ENCODE assay signal across 8 mouse cellular contexts in the genomic region with DNA sequence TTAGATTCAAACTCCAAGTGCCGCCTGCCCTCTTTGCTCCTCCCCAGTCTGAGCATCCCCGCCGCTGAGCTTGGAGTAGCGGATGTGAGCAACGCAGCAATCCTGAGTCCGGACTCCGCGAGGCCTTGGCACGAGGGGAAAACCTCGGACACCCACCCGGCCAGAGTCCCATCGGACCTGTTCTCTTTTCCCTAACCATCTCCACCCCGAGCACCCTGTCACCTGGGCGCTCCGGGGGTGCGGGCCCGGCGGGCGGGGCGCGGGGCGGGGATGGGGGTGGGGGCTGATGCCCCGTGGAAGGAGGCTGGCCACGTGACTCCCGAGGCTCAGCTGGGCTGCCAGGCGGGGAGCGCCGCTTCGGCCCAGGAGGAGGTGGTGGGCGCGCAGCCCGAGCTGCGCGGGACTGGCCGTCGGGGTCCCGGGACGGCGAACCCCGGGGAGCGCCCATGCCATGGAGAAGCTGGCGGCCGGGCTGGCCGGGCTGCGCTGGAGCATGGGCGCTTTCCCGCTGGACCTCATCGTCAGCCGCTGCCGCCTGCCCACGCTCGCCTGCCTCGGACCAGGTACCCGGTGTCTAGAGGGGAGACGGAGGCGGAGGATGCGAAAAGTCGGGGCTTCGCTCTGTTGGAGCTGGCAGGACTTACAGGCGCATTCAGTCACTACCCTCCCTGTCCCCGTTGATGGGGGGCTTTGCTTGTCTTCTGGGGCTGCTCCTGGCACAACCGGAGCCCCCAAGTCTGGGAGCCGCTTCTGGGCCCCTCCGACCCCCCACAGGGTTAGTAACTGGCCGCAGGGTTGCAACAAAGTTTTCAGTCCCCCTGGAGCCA. TPM values are rescaled to one million over a fixed set of nuclear protein-coding genes. Genes with fewer than 3 reads are reported as not detected.
DNase-seq lines count a peak whose midpoint lies in the region; ATAC-seq and TF ChIP-seq lines count a peak whose summit lies in the region.

Garem2 (plus strand) TSS at position 321 of the 827 bp plus-strand sequence.

- no peaks in the 10 kb centered on the region for H3K36me3 ChIP-seq in kidney, embryonic 15.5 days
- no peaks in the 10 kb centered on the region for H3K36me3 ChIP-seq in midbrain, embryonic 10.5 days

- peak within 1 kb of the TSS; percentile 50 for H3K4me3 ChIP-seq in kidney, embryonic 15.5 days (replicated peaks)
- peak within 1 kb of the TSS; percentile 58 for H3K4me3 ChIP-seq in embryonic fibroblast, embryonic 13.5 days (ENCODE audit: insufficient read depth, low read length)
- peak within 1 kb of the TSS; percentile 71 for H3K4me3 ChIP-seq in midbrain, embryonic 10.5 days

- WGBS in kidney, embryonic 15.5 days, result 1% methylated on average over 65 of the region's 65 CpGs
- under 1% methylated on average over 65 of the region's 65 CpGs for WGBS in midbrain, embryonic 10.5 days

- H3K9ac ChIP-seq in kidney, embryonic 15.5 days, result peak within 1 kb of the TSS; percentile 35

- peak; percentile 23; the same call in 1 of the 2 replicates for ATAC-seq in kidney, embryonic 15.5 days (replicated peaks; ENCODE audit: low FRiP score)

- no peak for DNase-seq in kidney, postnatal 25 days
- DNase-seq in MN1 (ENCODE audit: low spot score), result peak; percentile 70
- DNase-seq in layer of hippocampus, postnatal 10 days (ENCODE audit: low spot score in 2 of 2), result peak; percentile 43 to 63
- DNase-seq in midbrain, embryonic 10.5 days (ENCODE audit: low spot score), result peak; percentile 70
- DNase-seq in spleen, postnatal 36 days (ENCODE audit: low spot score in 2 of 2), result no peak
- DNase-seq in T-cell, adult 2 months (ENCODE audit: low spot score), result no peak

- TF ChIP-seq POLR2A in embryonic fibroblast, embryonic 13.5 days (IDR thresholded peaks at IDR 0.05; ENCODE audit: low read depth, low read length), result peak; percentile 46; the same call in 1 of the 2 replicates

- peak within 1 kb of the TSS; percentile 95 for H3K4me2 ChIP-seq in kidney, embryonic 15.5 days

- H3K9me3 ChIP-seq in kidney, embryonic 15.5 days (replicated peaks), result no peaks in the 10 kb centered on the region
- H3K9me3 ChIP-seq in midbrain, embryonic 10.5 days (replicated peaks), result no peaks in the 10 kb centered on the region

- TF ChIP-seq CTCF in embryonic fibroblast, embryonic 13.5 days (IDR thresholded peaks at IDR 0.05; ENCODE audit: borderline replicate concordance, insufficient read depth, low read length), result no peak

- H3K27me3 ChIP-seq in kidney, embryonic 15.5 days, result peaks cover 59% of the 10 kb centered on the region
- peaks cover 64% of the 10 kb centered on the region for H3K27me3 ChIP-seq in midbrain, embryonic 10.5 days (ENCODE audit: low read depth, poor library complexity, severe bottlenecking)

- H3K27ac ChIP-seq in kidney, embryonic 15.5 days, result no peak within 1 kb of the TSS
- H3K27ac ChIP-seq in embryonic fibroblast, embryonic 13.5 days (ENCODE audit: insufficient read depth, low read length), result no peak within 1 kb of the TSS
- H3K27ac ChIP-seq in midbrain, embryonic 10.5 days (replicated peaks), result peak within 1 kb of the TSS; percentile 89

- H3K4me1 ChIP-seq in kidney, embryonic 15.5 days, result peaks cover 48% of the 10 kb centered on the region
- no peaks in the 10 kb centered on the region for H3K4me1 ChIP-seq in embryonic fibroblast, embryonic 13.5 days (ENCODE audit: control insufficient read depth, insufficient read depth, low read length)
- peaks cover 56% of the 10 kb centered on the region for H3K4me1 ChIP-seq in midbrain, embryonic 10.5 days

RNA-seq across cellular contexts. Expression of gene Garem2, which starts in this region (rescaled TPM):
- polyA plus RNA-seq in kidney, embryonic 15.5 days (2015; fragmentation: Nextera tagmentation; extraction: Ambion mirVana), result 0.55 and 0.62 TPM in 2 replicates
- polyA plus RNA-seq in embryonic fibroblast, embryonic 13.5 days (2011; ENCODE audit: insufficient read length, low read depth, missing spikeins), result 1.9 and 2.6 TPM in 2 replicates
- 10 to 100 TPM; 14.5 to 15.8 TPM for total RNA-seq in layer of hippocampus, postnatal 10 days (2021)
- polyA plus RNA-seq in midbrain, embryonic 10.5 days (2016; fragmentation: Nextera tagmentation; extraction: Ambion mirVana), result 6.9 and 9.4 TPM in 2 replicates

Comparison
In these comparisons a context has a peak if more than half of its experiments do, and no peak if none do; other contexts are left out.
1. Peak in ATAC-seq, H3K4me3 ChIP-seq, H3K9ac ChIP-seq and H3K4me2 ChIP-seq in kidney, embryonic 15.5 days; RNA of the gene not detected or under 1 TPM.
2. DNase-seq: peak in MN1 (single experiment), layer of hippocampus, postnatal 10 days (2 of 2) and midbrain, embryonic 10.5 days (single experiment); none in kidney, postnatal 25 days (0 of 2), spleen, postnatal 36 days (0 of 2) and T-cell, adult 2 months (single experiment).
3. Peak in every context shown above with its lines, with median percentiles within 50 percentile points of each other: H3K4me3 ChIP-seq.